Mouse (Mus musculus) A20 (cell line): ENCODE results near the gene Mfrp.

ENCODE experiments used
- DNase-seq: peaks from one replicate; pipeline ENCODE4 v3.0.0-alpha.2; 2011; ENCODE audit warnings: low read depth, low spot score

Gene Mfrp

GRCm38 (mm10) chr9:44101490-44101889 is at the start of gene Mfrp:
Gene Mfrp, plus strand, starts transcription at chr9:44101729.
- no peak for DNase-seq

GRCm38 (mm10) chr9:44052855-44053254 is 48.7 kb upstream of the Mfrp start:
- DNase-seq, result peak; percentile 26

- no peak for DNase-seq
Observed at GRCm38 (mm10) chr9:44053936-44054335, 47.6 kb upstream of the Mfrp start.

GRCm38 (mm10) chr9:44058606-44059005 is 42.9 kb upstream of the Mfrp start:
- DNase-seq, result no peak

- DNase-seq, result no peak
Observed at GRCm38 (mm10) chr9:44065177-44065576, 36.4 kb upstream of the Mfrp start.

GRCm38 (mm10) chr9:44066785-44067225 is 34.7 kb upstream of the Mfrp start, which contains the start of gene Usp2:
Gene Usp2, plus strand, starts transcription at chr9:44067021.
- DNase-seq, result peak; percentile 98

GRCm38 (mm10) chr9:44067241-44067959 is 34.1 kb upstream of the Mfrp start:
- DNase-seq, result no peak

GRCm38 (mm10) chr9:44067960-44068330 is 33.6 kb upstream of the Mfrp start:
- DNase-seq, result no peak

- DNase-seq, result no peak
Observed at GRCm38 (mm10) chr9:44069252-44069651, 32.3 kb upstream of the Mfrp start.

GRCm38 (mm10) chr9:44070113-44070843 is 31.3 kb upstream of the Mfrp start:
- DNase-seq, result no peak

GRCm38 (mm10) chr9:44070844-44071231 is 30.7 kb upstream of the Mfrp start:
- DNase-seq, result no peak

GRCm38 (mm10) chr9:44071914-44072598 is 29.5 kb upstream of the Mfrp start:
- DNase-seq, result no peak

- DNase-seq, result no peak
Observed at GRCm38 (mm10) chr9:44072599-44072915, 29.0 kb upstream of the Mfrp start.

- DNase-seq, result no peak
Observed at GRCm38 (mm10) chr9:44073115-44073514, 28.4 kb upstream of the Mfrp start.

- peak; percentile 75 for DNase-seq
Observed at GRCm38 (mm10) chr9:44074395-44075275, 26.9 kb upstream of the Mfrp start.

- DNase-seq, result no peak
Observed at GRCm38 (mm10) chr9:44075276-44075995, 26.1 kb upstream of the Mfrp start.

- DNase-seq, result no peak
Observed at GRCm38 (mm10) chr9:44075996-44076763, 25.3 kb upstream of the Mfrp start.

- DNase-seq, result peak; percentile 79
Observed at GRCm38 (mm10) chr9:44076764-44077120, 24.8 kb upstream of the Mfrp start.

GRCm38 (mm10) chr9:44077266-44077910 is 24.1 kb upstream of the Mfrp start:
- no peak for DNase-seq
